Mouse (Mus musculus) cerebellum, adult 2 months (tissue): ENCODE measurements at regions not wholly inside any gene's neighbourhood (a gene's known extent, or its start where the extent isn't known, plus 50 kb on each side); places are given as distances from the start of the nearest gene placed in this dataset.

Experiments
- DNase-seq, 2 experiments: peaks; one replicate each; pipeline ENCODE4 v3.0.0; 2021
- H3K27ac ChIP-seq: fragments of 200-500 bp; 2 replicates; pipeline ENCODE4 v1.5.1; 2012; ENCODE audit warnings: low read length, control low read depth, inconsistent platforms; ENCODE audit not compliant: insufficient read depth
- H3K27me3 ChIP-seq: fragments of 200-500 bp; 2 replicates; pipeline ENCODE4 v1.6.1; 2012; ENCODE audit warnings: inconsistent platforms, mild to moderate bottlenecking, low read length, moderate library complexity; ENCODE audit not compliant: control insufficient read depth, insufficient read depth
- H3K4me1 ChIP-seq: fragments of 200-500 bp; 2 replicates; pipeline ENCODE4 v1.6.1; 2011; ENCODE audit warnings: low read length; ENCODE audit not compliant: control insufficient read depth, insufficient read depth
- H3K4me3 ChIP-seq: fragments of 200-500 bp; replicated peaks from 2 replicates; pipeline ENCODE3; 2011; ENCODE audit warnings: mild to moderate bottlenecking, low read depth, low read length, control low read depth; ENCODE audit not compliant: insufficient read depth
- CTCF ChIP-seq: fragments of 200-500 bp; IDR thresholded peaks from 2 replicates; pipeline ENCODE4 v1.5.1; 2011; ENCODE audit warnings: low read depth, mild to moderate bottlenecking, control low read depth, low read length, moderate library complexity, borderline replicate concordance; ENCODE audit not compliant: insufficient read depth
- POLR2A ChIP-seq: fragments of 200-500 bp; IDR thresholded peaks from 2 replicates; pipeline ENCODE4 v1.6.1; 2011; ENCODE audit warnings: low read length, control low read depth, borderline replicate concordance; ENCODE audit not compliant: insufficient read depth
- WGBS: fragments of 180-500 bp; shearing (Covaris S2); methylation state at CpG from one replicate; pipeline ENCODE4 v1.1.7; 2018; 5-methylcytosine and 5-hydroxymethylcytosine counted together

DNA sequence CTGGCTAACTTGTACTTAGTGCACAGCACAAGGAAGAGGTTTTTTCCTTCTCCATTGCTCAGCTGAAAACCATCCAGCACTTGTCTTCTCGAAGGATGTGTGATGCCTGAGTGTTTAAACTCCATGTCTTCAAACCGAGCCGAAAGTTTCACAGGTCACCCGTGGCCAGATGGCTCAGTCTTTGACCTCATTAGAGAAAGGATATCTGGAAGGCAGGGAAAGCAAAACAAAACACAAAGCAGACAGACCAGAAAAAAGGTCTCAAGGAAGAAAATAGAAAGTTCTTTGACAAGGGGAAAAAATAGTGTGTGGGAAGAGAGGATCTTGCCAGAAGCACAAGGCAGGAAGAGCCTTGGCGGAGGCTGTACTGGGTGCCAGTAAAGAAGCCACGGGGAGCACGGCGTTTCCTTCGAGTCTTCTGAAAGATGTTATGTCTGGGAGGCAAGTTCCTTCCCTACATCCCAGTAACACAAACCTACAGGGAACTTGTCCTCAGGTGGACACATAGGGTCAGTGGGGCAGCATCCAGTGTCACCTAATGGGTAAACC lies 108.9 kb upstream of the Ngf start:
- no peaks in the 10 kb centered on the region for H3K27me3 ChIP-seq
- peak in 1 of 2 experiments; percentile 11 for DNase-seq
- TF ChIP-seq CTCF (no peak), POLR2A (no peak)
- H3K4me3 ChIP-seq = no peak overlapping the region
- no peak overlapping the region for H3K27ac ChIP-seq
- no peaks in the 10 kb centered on the region for H3K4me1 ChIP-seq
- 72% methylated on average over 9 of the region's 9 CpGs for WGBS

DNA sequence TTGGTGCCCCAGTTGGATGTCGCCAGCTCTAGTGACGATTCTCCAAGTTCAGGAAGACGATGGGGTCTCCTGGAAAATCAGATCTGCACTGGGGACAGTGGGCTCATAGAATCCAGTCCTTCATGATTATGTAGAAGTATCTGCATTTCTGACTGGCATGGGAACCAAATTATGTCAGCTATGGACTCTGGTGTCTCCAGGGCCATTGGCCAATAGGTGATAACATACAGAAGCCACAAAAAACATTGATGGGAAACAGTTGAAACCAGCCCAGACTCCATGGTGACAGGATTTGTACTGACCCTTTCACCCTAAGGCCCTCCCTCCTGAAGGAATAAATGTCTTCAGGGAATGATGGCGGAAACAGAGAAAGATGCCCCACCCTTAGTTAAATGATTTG lies 110.9 kb upstream of the Ngf start:
- Histone ChIP-seq H3K4me3 (no peak overlapping the region), H3K27me3 (no peaks in the 10 kb centered on the region), H3K4me1 (no peaks in the 10 kb centered on the region), H3K27ac (no peak overlapping the region)
- DNase-seq = no peak
- WGBS = 87% methylated on average over 4 of the region's 4 CpGs
- no peak for TF ChIP-seq CTCF
- TF ChIP-seq POLR2A = no peak

DNA sequence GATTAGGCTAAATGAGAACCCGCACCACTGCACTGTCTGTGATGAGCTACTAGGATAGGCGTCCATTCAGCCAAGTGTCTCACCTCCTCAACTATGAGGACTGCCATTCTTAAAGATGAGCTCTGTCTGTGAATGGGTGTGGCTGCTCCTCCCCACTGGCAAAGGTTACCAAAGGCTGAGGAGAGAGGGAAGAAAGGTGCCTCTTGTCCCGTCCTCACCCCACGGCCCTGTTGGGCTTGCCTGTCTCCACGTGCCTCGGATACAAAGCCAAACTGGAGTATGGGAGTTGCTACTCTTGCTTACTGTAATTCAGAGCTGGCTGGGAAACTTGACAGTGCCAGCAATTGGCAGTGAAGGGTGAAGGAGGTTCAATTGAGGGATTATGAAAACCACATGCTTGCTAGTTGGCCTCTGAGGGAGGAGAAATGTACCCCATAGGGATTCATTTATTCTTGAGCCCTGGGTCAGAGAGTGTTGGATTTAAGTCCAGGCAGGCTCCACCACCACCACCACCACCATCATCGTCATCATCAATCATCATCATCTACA lies 112.6 kb upstream of the Ngf start:
- 46% methylated on average over 7 of the region's 7 CpGs for WGBS
- H3K4me3 ChIP-seq = no peak overlapping the region
- no peaks in the 10 kb centered on the region for H3K27me3 ChIP-seq
- no peak overlapping the region for H3K27ac ChIP-seq
- TF ChIP-seq CTCF = no peak
- TF ChIP-seq POLR2A = no peak
- no peak for DNase-seq
- H3K4me1 ChIP-seq = no peaks in the 10 kb centered on the region

DNA sequence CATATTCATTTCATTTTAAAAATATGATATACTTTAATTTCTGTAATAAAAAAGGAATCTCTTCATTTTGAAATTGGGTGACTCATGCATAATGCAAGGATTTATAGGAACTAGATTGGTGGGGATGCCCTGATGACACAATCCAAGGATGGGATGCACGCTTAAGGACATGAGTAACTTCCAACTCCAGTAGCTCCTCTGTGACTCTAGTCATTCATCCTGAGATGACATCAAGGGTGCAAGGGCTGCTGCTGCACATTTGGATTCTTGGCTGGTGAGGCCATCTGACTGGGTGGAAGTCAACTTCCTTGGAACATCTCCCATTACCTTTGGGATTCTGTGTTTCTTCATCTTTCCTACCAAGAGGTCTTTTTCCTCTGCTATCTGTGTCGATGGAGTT lies 114.4 kb upstream of the Ngf start:
- no peaks in the 10 kb centered on the region for H3K4me1 ChIP-seq
- no peak for TF ChIP-seq POLR2A
- no peak for TF ChIP-seq CTCF
- 89% methylated on average over 2 of the region's 2 CpGs for WGBS
- H3K27ac ChIP-seq = no peak overlapping the region
- no peak for DNase-seq
- no peak overlapping the region for H3K4me3 ChIP-seq
- no peaks in the 10 kb centered on the region for H3K27me3 ChIP-seq

DNA sequence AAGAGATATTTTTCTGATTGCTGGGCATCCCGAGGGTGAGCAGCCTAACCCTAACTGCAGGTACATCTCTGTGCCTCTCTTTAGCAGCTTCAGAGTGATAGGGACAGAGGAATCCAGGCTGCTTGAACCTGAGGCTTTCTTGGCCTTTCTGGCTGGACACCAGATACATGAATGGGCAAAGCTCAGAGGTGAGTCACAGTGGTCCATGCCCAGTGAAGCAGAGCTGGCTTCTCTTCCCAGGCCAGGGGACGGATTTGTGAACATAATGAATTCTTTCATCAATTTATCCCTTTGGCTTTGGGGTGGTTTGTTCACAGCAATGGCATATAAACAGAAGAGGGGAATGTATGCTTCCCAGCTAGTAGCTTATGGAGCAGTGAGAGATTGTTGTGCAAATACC lies 114.9 kb upstream of the Ngf start:
- WGBS = 82% methylated on average over 2 of the region's 2 CpGs

DNA sequence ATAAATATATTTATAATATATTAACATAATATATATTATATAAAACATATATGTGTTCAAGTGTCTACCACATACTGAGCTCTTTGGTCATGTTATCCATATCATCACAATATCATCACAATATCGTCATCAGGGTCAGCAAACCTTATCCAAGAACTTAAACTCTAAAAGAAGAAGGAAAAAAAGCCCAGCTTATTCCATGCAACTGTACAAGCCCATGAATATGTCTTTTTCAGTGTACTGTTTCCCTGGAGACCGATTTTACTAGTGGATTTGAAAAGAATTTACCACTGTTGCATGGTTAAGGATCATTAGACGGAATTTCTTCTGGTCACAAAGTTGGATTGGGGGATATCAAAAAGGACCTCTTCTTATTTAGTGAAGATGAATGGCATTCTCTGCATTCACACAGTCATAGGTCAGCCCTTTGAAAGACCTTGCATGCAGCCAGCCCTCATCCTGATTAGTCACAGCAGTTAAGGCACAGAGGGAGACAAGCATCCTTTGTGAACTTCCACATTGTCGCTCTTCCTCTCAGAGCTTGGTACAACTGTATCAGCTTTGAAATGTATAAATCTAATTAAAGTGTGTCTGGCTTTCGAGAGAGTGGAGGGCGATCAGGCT lies 116.3 kb upstream of the Ngf start:
- DNase-seq = no peak
- TF ChIP-seq POLR2A (no peak), CTCF (no peak)
- no peak overlapping the region for H3K27ac ChIP-seq
- no peaks in the 10 kb centered on the region for H3K4me1 ChIP-seq
- H3K4me3 ChIP-seq = no peak overlapping the region
- 53% methylated on average over 6 of the region's 6 CpGs for WGBS
- H3K27me3 ChIP-seq = no peaks in the 10 kb centered on the region

More for the DNA sequence above, 114.9 kb upstream of the Ngf start:
- H3K27me3 ChIP-seq = no peaks in the 10 kb centered on the region
- no peak for DNase-seq
- H3K4me1 ChIP-seq = no peaks in the 10 kb centered on the region
- H3K27ac ChIP-seq = no peak overlapping the region
- H3K4me3 ChIP-seq = no peak overlapping the region
- TF ChIP-seq POLR2A = no peak
- TF ChIP-seq CTCF = no peak

DNA sequence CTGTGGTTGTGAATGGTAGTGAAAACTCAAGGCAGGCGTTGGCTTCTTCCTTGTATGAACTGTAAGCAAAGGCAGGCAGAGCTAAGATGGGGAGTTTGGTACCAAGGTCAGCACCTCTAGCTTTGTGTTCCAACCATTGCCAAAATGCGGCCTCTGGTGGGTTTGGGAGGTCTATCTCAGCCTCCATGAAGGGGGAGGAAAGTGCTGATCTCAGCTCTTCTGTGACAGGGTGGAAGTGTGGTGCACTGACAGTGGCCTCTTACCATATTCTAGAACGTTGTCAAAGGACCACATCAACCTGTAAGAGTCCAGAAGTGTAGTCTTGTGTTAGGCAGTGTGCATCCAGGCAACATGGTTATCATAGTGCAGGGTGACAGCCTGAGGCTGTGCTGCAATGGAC lies 123.6 kb upstream of the Ngf start:
- Histone ChIP-seq H3K4me1 (no peaks in the 10 kb centered on the region), H3K27me3 (no peaks in the 10 kb centered on the region), H3K27ac (no peak overlapping the region), H3K4me3 (no peak overlapping the region)
- TF ChIP-seq CTCF (no peak), POLR2A (no peak)
- DNase-seq = no peak
- 91% methylated on average over 3 of the region's 3 CpGs for WGBS

DNA sequence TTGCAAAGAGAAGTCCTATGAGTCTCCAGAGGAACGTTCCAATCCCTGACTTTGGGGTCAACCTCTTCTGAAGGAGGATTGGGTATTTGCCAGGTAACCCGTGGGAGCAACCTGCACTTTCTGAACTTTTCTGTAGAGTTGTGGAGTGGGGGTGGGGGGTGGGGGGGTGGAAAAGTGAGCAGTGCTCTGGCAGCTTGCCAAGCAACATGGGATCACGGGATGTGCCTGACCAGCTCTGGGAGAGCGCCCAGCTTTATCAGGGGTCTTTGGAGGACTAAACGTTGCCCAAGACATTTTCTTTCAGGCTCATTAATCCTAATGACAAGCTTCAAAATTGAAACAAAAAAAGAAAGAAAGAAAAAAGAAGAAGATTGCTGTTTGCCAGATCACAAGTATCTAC lies 124.4 kb upstream of the Ngf start:
- H3K27me3 ChIP-seq = no peaks in the 10 kb centered on the region
- no peak overlapping the region for H3K27ac ChIP-seq
- no peak for TF ChIP-seq CTCF
- TF ChIP-seq POLR2A = no peak
- H3K4me3 ChIP-seq = no peak overlapping the region
- DNase-seq = no peak
- 31% methylated on average over 5 of the region's 5 CpGs for WGBS
- no peaks in the 10 kb centered on the region for H3K4me1 ChIP-seq
